Mouse (Mus musculus) thymus, postnatal 0 days (tissue): ENCODE measurements at regions not wholly inside any gene's neighbourhood (a gene's known extent, or its start where the extent isn't known, plus 50 kb on each side); places are given as distances from the start of the nearest gene placed in this dataset.

Experiments
- DNase-seq: peaks from one replicate; pipeline ENCODE4 v3.0.0-alpha.2; 2015; ENCODE audit warnings: low spot score

DNA sequence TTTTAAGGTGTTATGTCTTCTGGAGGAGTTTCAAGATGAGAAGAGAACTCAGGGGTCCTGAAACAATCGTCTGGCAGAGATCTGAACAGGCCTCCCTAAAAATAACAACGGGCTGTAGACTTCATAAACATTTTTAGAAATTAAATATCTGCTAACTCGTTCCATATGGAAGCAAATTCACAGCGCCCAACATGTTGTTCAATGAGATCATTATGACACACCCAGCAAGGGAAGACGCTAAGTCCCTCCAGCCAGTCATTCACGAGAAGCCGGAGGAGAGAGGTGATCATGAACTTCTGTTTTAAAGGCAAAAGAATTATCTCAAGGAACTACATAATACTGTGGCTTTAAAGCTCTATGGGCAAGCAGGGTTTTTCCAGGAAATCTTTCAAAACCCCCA is 334.8 kb downstream of the Efna5 start:
- DNase-seq = no peak

DNA sequence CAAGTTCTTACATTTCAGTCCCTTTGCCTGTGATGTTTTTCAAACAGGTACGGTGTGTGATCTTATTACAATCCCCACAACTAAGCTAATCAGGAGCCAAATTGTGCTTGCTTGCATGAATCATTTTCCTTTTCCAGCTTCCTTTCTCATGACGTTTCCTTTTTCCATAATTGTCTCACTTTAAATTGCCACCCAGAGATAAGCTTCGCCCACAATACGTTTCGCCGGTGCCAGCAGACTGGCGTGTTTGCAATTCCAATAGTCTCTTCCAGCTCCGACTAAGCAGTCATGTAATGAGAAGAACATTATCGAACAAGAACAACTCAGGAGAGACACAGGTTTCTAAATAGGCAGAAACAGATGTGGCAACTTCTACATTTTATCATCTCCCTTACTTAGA is 335.8 kb downstream of the Efna5 start:
- no peak for DNase-seq

DNA sequence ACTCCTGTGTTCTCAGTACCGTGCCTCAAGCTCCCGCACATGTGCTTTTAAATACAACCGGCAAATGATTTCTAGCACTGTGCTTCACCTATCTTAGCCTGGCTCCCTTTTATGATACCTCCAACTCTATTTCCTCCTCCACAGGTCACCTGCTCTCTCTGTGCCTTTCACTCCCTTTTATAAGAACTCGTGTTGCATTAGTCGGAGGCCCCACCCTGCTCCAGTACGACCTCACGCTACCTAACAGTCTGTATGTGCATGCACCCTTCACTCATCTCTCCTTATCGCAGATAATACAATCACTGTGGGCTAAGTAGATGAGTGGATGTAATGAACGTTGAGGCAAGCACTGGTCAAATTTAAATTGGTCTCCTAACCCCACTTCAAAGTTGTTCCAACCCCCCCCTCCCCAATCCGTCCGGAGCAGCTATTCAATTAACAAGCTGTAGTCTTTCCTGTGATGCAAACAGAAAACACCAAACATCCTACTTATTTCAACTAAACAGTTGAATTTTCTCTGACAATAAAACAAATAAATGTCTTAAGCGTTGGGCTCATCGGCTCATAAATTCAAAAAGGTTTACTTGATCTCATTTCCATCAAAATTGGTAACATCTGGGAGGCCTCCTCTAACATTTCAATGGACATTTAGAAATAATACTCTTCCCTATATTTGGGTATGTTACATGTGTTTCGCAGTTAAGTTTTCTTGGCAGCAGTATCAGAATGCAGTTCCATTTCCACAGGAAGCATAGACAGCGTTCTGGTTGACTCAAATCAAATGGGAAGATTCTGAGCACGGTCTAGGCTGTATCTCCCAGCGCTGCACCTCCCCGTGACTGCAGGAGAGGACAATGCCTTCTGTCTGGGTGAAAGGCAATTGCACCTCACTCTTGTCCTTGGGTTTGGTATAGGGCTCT is 337.8 kb downstream of the Efna5 start:
- DNase-seq = no peak

DNA sequence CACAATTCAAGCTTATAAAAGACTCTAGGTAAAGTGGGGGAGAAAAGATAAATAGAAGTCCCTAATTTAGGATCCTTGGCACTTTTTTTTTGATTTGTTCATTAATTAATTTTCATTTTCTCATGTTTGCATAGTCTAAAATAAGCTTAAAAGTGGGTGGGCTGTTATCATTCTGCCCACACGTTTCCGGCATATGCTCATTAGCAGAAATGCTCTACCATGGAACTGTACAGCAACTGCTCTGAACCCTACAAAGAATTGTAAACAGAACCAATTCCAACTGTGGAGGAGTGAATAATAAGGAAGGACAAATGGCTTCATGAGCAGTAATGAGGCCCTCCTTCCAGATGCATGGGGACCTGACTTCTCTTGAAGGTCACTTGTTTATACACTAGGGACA is 351.2 kb downstream of the Efna5 start:
- no peak for DNase-seq

DNA sequence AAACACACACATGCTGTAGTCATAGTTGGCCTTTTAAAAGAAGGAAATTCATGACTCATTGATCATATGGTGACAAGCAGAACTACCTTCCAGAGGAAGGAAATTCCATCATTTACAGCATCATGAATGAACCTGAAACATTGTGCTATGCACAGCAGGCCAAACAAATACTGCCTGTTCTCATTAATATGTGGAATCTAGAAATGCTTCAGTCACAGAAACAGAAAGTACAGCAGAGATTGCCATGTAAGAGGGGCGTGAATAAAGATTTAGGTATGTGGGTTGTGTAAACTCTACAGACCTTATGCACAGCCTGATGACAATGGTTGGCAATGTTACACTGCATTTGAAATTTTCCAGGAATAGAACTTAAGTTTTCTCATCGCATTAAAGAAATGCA is 353.6 kb downstream of the Efna5 start:
- DNase-seq = no peak

DNA sequence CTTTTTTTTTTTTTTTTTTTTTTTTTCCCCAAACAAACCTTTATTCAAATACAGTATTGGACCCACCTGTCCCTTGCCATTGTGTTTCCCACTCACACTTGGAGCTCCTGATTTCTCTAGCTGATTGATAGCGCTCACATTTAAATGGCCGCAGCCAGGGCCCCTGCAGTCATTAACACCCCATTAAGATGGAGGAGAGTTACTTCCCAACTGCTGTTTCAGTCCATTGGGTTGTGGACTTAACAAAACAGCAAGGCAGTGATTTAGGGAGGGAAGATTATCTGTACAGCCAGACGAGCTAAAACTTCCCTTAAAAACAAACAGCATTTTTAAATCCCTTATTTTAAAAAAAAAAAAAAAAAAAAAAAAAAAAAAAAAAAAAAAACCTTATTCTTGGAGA is 367.5 kb downstream of the Efna5 start:
- DNase-seq = no peak

DNA sequence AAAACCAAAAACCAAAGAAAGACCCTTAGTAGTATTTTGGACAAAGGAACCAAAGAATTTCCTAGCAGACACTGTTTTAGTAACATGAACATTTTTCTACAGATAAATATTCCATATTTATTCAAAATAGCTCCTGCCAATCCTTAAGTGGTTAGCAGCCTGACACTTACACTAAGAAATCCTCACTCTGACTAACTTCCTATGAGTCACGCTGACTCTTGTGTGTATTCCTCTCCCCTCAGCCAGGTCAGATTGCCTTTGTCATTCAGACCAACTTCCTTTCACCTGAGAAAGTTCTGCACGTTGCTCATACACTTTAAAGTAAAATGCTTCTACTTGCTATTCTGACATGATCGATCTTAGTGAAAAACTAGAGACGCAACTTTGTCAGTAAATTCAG is 370.9 kb downstream of the Efna5 start:
- no peak for DNase-seq

DNA sequence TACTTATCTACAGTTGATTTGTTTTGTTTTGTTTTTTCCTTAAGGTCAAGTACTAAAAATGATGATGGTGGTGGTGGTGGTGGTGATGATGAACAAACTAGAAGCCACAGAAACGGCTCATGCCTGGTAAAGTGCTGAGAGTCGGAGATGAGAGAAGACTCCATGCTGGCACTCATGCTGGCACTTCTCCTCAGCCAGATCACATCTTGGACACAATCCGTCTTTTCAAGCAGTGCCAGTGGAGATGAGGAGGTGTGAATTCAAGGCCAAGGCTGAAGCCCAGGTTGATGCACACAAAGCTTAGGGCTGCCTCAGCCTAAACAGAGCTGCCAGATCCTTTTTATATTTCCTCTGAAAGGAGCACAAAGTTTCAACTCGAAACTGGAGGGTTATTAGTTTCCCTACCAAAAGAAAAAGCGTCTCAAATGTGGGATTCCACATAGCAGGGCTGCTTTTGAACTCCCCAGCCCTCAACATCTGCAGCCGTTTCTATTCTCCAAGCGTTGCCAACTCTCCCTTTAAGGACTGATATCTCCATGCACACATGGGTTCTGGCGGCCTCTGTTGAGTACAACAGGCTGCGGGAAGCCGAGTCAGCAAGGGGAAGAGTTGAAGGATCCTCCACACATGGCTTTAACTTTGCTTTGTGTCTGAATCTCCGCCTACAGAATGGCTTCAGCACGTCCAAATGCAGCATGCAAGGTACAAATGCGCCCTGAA is 373.2 kb downstream of the Efna5 start:
- no peak for DNase-seq

DNA sequence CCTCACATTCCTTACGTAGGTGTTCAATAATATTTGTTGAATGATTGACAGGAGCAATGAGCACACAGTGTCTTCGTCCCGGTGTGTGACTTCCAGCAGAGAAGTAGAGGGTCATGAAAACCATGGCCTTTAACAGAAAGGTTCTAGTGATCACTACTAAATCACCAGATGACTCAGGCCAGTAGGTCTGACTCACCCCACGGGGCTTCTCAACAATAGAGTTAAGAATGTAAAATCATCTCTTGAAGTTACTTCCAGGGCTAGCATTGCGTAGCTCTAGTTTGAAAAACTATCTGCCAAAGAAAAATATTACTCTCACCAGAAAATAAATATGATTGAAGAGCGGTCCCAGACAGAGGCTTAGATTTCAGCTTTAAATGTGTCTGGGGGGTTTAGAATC is 376.4 kb downstream of the Efna5 start:
- no peak for DNase-seq

DNA sequence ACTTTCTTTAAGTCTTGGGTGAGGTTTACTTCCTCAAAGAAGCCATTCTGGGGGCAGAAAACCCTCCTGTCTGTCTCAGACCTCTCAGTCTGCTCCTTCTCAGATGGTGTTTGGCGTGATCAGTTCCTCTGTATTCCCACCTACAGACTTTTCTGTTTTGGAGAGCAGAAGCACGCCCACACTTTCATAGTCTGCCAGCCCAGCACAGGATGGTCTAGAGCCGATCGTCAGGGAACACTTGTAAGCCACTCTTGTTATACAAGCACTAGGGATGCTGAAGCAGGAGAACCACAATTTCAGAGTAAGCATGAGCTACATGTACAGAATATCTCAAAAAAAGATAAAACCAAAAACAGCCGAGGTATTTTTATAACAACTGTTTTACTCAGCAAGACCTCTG is 410.4 kb downstream of the Efna5 start:
- no peak for DNase-seq

DNA sequence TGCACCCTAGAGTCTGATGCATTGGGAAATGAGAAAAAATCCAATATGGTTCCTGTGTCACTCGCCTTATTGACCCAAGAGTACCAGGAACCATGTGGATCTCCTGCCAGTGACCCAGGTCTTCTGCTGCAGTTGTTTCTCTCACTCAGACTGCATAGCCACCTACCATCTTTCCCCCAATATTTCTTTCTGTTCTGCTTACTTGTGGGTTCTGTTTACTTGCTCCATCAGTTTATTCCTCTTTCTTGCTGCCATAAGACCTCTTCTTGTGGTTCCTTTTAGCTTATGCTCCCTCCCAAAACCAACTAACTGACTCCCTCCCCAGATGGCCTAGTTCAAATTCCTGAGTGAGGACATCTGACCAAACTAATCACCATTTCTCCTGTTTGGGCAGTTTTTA is 411.8 kb downstream of the Efna5 start:
- DNase-seq = no peak

DNA sequence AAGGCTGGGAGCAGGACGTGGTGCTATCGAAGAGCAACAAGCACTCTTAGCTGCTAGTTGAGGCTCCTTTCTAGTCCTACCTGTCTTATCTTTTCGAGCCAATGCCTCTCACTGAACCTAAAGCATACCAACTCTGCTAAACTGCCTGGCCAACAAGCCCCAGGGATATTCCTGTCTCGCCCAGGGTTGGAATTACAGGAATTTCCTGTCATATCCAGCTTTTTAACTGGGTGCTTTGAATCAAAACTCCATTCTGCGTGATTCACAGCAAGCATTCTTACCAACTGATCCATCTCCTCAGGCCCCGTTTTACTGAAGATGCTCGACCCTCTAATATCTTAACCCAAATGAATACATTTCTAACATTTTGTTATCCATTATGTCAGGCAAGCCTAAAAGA is 412.3 kb downstream of the Efna5 start:
- no peak for DNase-seq

DNA sequence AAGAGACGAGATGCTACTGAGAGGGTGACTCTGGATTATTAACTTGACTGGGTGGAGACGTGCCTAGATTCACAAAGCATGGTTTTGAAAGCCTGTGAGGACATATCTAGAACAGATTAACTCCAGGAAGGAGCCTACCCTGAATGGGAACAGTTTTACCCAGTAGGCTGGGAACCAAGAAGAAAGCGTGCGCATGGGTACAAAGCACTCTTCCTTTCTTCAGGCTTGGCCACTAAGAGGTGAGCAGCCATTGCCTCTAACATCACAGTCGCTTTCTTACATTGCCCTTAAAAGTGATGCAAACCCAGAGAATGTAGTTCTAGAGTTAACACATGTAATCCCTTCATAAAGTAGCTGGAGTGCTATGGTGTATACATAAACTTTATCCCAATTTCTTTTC is 414.0 kb downstream of the Efna5 start:
- no peak for DNase-seq

DNA sequence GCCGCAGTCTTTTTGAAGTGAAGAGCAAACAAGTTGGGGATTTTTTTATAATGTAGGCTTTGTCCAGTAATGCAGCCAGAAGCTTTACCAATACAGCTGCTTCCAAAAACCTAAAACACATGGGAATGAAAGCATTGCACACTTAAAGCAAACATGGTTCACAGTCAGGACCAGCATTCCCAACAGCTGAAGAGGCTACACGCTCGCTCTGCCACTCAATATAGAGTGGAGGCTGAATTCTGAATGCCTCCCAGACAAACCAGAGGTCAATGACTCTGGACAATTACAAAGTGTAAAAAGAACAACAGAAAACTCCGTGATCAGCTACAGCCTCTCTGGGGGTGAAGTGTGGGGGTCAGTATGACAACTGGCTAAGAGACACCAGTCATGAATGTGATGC is 416.1 kb downstream of the Efna5 start:
- DNase-seq = no peak

DNA sequence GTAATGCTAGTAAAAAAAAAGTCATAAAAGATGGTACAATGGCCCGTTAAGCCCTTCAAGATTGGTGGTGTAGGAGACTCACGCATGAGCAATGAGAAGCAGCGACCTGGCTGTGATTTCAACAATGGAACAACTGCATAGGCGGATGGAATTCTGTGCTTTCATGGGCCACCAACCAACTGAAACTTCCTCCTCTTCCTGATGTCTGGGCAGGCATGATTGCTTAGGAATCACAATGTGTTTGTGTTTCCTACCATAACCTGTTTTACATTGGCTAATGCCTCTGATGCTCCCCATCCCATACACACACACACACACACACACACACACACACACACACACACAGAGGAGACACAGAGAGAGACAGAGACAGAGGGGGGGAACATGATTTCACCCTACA is 416.9 kb downstream of the Efna5 start:
- no peak for DNase-seq

DNA sequence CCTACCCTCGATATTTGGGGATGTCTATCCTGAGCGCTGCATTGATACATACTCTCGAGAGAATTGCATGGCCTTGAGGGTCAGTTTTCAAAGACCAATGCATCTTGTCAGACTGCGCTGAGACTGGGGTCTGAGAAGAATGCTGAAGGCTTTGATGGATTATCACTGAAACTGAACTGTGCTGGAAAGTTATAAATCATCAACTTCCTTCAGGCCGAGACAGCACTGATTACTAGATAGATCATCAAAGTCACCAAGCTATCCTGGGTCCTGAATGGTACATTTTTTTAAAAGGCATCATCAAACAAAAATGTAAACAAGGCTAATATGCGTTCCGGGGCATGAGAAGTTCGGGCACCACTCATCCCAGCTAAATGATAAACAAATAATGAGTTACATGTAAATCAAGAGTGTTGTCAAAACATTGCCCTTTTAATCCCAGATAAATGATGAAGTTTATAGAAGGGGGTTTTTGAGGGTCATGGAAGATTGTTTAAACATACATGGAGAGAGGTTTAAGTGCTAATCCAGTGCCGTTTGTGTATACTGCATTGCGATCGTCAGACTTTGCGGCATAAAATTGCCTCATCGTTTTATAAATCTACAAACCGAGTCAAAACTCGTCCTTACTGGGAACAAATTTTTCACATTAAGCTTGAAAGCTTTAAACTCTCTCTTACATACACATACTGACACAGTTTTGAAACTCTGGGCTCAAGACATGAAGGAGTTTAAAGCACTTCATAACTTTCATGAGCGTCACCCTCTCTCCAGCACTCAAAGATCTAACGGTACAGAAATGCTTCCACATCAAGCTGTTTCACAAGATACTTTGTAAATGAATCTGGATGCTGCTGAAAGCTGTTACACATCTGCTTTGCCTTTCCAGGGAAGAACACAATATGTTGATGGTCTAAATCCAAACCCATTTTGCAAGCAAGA is 419.5 kb downstream of the Efna5 start:
- DNase-seq = no peak

DNA sequence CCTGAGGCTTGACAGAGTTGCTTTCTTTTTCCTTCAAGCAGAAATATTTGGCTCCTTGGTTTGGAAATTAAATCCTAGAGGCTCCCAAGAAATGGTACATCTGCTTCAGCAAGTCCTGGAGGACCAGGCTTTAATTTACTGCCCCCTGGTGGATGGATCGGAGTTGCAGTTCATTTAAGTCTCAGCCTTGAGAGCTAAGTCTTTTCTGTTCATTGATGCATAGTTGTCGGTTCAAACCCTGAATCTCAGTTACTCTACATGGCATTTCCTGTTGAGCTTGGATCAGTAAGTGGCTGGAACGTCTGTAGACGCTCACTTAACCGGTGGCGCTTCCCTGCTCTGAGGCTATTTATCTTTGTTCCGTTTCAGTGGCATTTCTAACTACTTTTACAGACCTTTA is 422.2 kb downstream of the Efna5 start:
- DNase-seq = peak; percentile 47

DNA sequence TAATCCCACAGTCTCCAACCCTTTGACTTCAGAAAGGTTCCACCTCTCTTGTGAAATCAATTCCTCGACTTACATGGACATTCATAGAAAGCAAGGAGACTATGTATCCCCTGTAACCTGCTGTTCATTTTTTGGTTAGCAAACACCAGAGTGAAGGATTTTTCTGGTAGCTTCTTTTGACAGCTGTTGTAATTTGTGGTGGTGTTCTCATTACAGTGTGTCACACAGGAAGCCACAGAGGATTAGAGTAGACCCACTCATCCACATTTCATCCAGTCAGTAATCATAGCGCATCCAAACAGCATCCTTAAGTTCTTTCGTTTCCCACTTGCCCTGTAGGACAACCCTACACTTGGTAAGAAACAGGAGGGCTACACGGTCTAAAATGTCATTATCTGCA is 443.1 kb downstream of the Efna5 start:
- no peak for DNase-seq

DNA sequence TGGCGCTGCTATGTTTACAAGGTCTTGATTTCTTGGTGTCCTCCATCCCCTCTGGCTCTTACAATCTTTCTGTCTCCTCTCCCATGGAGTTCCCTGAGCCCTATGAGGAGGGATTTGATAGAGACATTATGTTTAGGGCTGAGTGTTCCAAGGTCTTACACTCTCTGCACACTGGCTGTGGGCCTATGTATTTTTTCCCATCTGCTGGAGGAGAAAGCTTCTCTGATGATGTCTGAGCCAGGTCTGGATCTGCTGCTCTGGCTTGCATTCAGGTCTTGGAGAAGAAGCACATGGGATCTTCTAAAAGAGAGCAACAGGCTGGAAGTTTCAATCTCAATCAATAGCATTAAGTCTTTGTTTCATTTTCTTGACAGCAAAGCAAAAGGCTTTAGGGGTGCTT is 445.1 kb downstream of the Efna5 start:
- no peak for DNase-seq

DNA sequence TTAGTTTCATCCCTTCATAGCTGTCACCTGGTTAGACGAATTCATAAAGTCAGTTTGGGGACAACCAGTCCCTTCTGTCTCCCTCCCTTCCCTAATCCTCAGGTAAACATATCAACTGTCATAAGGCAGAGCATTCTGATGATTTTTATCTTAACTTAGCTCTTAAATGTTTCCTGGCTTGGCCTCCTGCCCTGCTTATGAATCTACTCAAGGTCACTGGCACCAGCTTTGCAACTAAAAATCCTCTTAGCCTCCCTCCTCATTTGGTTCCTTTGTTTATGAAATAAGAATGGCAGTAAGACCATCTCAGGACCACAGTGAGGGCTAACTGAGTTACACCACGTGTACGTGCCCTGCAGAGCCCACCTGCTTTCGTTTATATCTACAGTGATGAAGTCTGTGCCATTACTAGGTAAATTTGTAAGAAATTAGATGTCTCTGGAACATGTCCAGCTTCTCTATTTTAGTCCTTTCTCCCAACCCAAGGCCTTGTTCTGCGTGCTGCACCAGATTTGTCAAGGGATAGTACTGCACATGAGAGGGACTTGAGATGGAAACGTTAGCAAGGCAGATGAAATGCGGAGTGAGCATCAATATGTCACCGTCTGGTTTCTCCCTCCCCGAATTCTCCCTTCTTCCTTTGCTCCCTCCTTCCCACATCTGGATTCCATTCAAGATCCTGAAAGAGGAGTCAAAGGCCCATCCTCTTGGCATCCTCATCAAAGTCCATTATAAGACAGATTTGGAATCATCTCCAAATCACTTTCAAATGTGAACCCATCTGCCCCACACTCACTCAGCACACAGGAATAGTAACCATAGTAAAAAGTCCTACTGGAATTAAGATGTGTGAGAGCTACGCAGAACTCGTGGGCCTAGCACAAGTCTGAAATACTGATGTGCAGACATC is 457.4 kb downstream of the Efna5 start:
- DNase-seq = no peak

DNA sequence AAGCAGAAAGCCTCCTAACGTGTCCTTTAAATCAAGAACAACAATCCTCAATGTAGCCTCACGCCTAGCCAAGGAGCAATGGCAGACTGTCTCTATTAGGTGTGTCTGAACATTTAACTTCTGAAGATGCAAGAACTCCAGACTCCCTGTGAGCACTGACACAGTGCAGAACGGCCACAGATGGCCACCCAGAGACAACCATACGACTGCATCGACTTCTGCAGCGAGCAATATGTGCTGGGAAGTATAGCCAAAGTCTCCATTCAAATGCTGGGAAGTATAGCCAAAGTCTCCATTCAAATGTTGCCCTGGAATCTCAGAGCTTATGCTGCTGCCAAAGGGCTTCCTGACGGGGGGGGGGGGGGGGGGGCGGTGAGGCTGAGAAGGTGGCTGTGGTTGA is 463.5 kb downstream of the Efna5 start:
- DNase-seq = no peak
